Comparison of ENCODE assay signal across 18 mouse cellular contexts in genomic region chr6:118111810-118112209, GRCm38 (mm10). TPM values are rescaled to one million over a fixed set of nuclear protein-coding genes. Genes with fewer than 3 reads are reported as not detected.
DNase-seq lines count a peak whose midpoint lies in the region; ATAC-seq and TF ChIP-seq lines count a peak whose summit lies in the region.
"Had no signal": no experiment of that assay in that cellular context is flagged by ENCODE, and none has a peak within 500 bp of the region (broad histone marks: within the 10 kb centered on the region; RNA-seq: fewer than 3 reads in every experiment).

No protein-coding gene starts in this region.

- H3K79me2 ChIP-seq in heart, adult 2 months (replicated peaks; ENCODE audit: control insufficient read depth, insufficient read depth, low read length) = no peaks in the 10 kb centered on the region
- no peaks in the 10 kb centered on the region for H3K79me2 ChIP-seq in MEL (ENCODE audit: control insufficient read depth, insufficient read depth, low read length, poor library complexity)

- DNase-seq in heart, adult 2 months = no peak
- no peak for DNase-seq in heart, embryonic 10.5 days (ENCODE audit: low spot score)
- DNase-seq in lung, embryonic 14.5 days = no peak
- no peak for DNase-seq in lung, adult 18-20 months
- DNase-seq in MEL (ENCODE audit: low read depth, low spot score) = peak; percentile 18
- no peak for DNase-seq in stomach, postnatal 0 days (ENCODE audit: low spot score)
- no peak for DNase-seq in frontal cortex, postnatal 14 days (ENCODE audit: low spot score in 2 of 2)
- DNase-seq: cerebellum, adult 18-20 months; embryo, embryonic 11 days; heart, adult 18-20 months; heart, postnatal 10 days; kidney, adult 2 months; lung, adult 2 months; thymus, postnatal 14 days had no signal

- H3K4me2 ChIP-seq in lung, embryonic 14.5 days = no peak overlapping the region
- no peak overlapping the region for H3K4me2 ChIP-seq in stomach, postnatal 0 days (replicated peaks; ENCODE audit: low read depth)
- H3K4me2 ChIP-seq: forebrain, embryonic 12.5 days; hindbrain, embryonic 15.5 days; limb, embryonic 12.5 days had no signal

- H3K27me3 ChIP-seq in heart, adult 2 months (ENCODE audit: control insufficient read depth, insufficient read depth, low read length) = no peaks in the 10 kb centered on the region
- no peaks in the 10 kb centered on the region for H3K27me3 ChIP-seq in heart, embryonic 10.5 days (ENCODE audit: insufficient read depth, poor library complexity, severe bottlenecking)
- no peaks in the 10 kb centered on the region for H3K27me3 ChIP-seq in lung, embryonic 14.5 days (ENCODE audit: insufficient read depth, low read length)
- no peaks in the 10 kb centered on the region for H3K27me3 ChIP-seq in MEL (ENCODE audit: control insufficient read depth in 1 of 2, insufficient read depth in 2 of 2, low read length in 2 of 2)
- H3K27me3 ChIP-seq in stomach, postnatal 0 days (ENCODE audit: control insufficient read depth, insufficient read depth, low read length) = no peaks in the 10 kb centered on the region
- H3K27me3 ChIP-seq: forebrain, embryonic 12.5 days; hindbrain, embryonic 15.5 days; limb, embryonic 12.5 days had no signal

- ATAC-seq in lung, embryonic 14.5 days (ENCODE audit: insufficient read depth) = no peak
- ATAC-seq in stomach, postnatal 0 days (ENCODE audit: low FRiP score, low TSS enrichment) = no peak

- intact Hi-C loops in heart, adult 2 months (cut with DNase I) = no loop called here

- no peak overlapping the region for H3K4me3 ChIP-seq in heart, adult 2 months
- no peak overlapping the region for H3K4me3 ChIP-seq in heart, embryonic 10.5 days
- H3K4me3 ChIP-seq in lung, embryonic 14.5 days (ENCODE audit: low read depth, low read length) = no peak overlapping the region
- no peak overlapping the region for H3K4me3 ChIP-seq in MEL (ENCODE audit: control insufficient read depth in 1 of 2, insufficient read depth in 1 of 2, low read depth in 2 of 2, low read length in 2 of 2)
- no peak overlapping the region for H3K4me3 ChIP-seq in stomach, postnatal 0 days (ENCODE audit: low read depth, low read length)
- H3K4me3 ChIP-seq: forebrain, embryonic 12.5 days; hindbrain, embryonic 15.5 days; limb, embryonic 12.5 days; myocyte had no signal

- peak; percentile 39 for TF ChIP-seq CTCF in heart, adult 2 months (IDR thresholded peaks at IDR 0.05)
- TF ChIP-seq CTCF in lung, embryonic 14.5 days (IDR thresholded peaks at IDR 0.05; ENCODE audit: low read depth) = peak; percentile 37
- TF ChIP-seq CTCF in MEL (IDR thresholded peaks at IDR 0.05 in 2 of 3, conservative IDR thresholded peaks at IDR 0.05 in 1 of 3; ENCODE audit: control insufficient read depth in 1 of 3, insufficient read depth in 1 of 3, low read depth in 2 of 3, low read length in 3 of 3, poor library complexity in 1 of 3, severe bottlenecking in 1 of 3) = peak in 2 of 3 experiments; percentile 14 to 38; a peak in 3 of 6 replicates
- peak; percentile 58 for TF ChIP-seq CTCF in stomach, postnatal 0 days (IDR thresholded peaks at IDR 0.05; ENCODE audit: low read depth)

- TF ChIP-seq RAD21 in MEL (IDR thresholded peaks at IDR 0.05; ENCODE audit: low read depth, low read length) = no peak

- H3K9me3 ChIP-seq in heart, embryonic 10.5 days = no peaks in the 10 kb centered on the region
- no peaks in the 10 kb centered on the region for H3K9me3 ChIP-seq in lung, embryonic 14.5 days (ENCODE audit: low read depth, low read length)
- no peaks in the 10 kb centered on the region for H3K9me3 ChIP-seq in MEL (replicated peaks; ENCODE audit: insufficient read depth, low read length)
- H3K9me3 ChIP-seq in stomach, postnatal 0 days (ENCODE audit: control insufficient read depth, low read length) = no peaks in the 10 kb centered on the region
- H3K9me3 ChIP-seq: forebrain, embryonic 12.5 days; hindbrain, embryonic 15.5 days; limb, embryonic 12.5 days had no signal

- no peak for TF ChIP-seq POLR2A in heart, adult 2 months (IDR thresholded peaks at IDR 0.05; ENCODE audit: insufficient read depth, low read depth, low read length)
- no peak for TF ChIP-seq POLR2A in MEL (IDR thresholded peaks at IDR 0.05; ENCODE audit: control insufficient read depth in 1 of 2, insufficient read depth in 1 of 2, low read depth in 1 of 2, low read length in 2 of 2, poor library complexity in 1 of 2)

- no peaks in the 10 kb centered on the region for H3K4me1 ChIP-seq in heart, adult 2 months (ENCODE audit: control insufficient read depth, insufficient read depth, low read length)
- no peaks in the 10 kb centered on the region for H3K4me1 ChIP-seq in heart, embryonic 10.5 days
- no peaks in the 10 kb centered on the region for H3K4me1 ChIP-seq in lung, embryonic 14.5 days (ENCODE audit: insufficient read depth)
- no peaks in the 10 kb centered on the region for H3K4me1 ChIP-seq in MEL (ENCODE audit: control insufficient read depth in 1 of 2, insufficient read depth in 2 of 2, low read length in 2 of 2)
- no peaks in the 10 kb centered on the region for H3K4me1 ChIP-seq in stomach, postnatal 0 days (replicated peaks; ENCODE audit: control insufficient read depth, insufficient read depth)
- H3K4me1 ChIP-seq: forebrain, embryonic 12.5 days; hindbrain, embryonic 15.5 days; limb, embryonic 12.5 days had no signal

- H3K27ac ChIP-seq in heart, adult 2 months = no peak overlapping the region
- no peak overlapping the region for H3K27ac ChIP-seq in heart, embryonic 10.5 days
- no peak overlapping the region for H3K27ac ChIP-seq in lung, embryonic 14.5 days (ENCODE audit: low read depth)
- no peak overlapping the region for H3K27ac ChIP-seq in MEL (ENCODE audit: control insufficient read depth, low read depth, low read length)
- H3K27ac ChIP-seq in stomach, postnatal 0 days (replicated peaks) = no peak overlapping the region
- H3K27ac ChIP-seq: forebrain, embryonic 12.5 days; hindbrain, embryonic 15.5 days; limb, embryonic 12.5 days had no signal

- H3K36me3 ChIP-seq in heart, adult 2 months (ENCODE audit: control insufficient read depth, insufficient read depth, low read length) = no peaks in the 10 kb centered on the region
- peaks cover 11% of the 10 kb centered on the region; the same call in 1 of the 2 replicates for H3K36me3 ChIP-seq in heart, embryonic 10.5 days
- peaks cover 28% of the 10 kb centered on the region; the same call in 1 of the 2 replicates for H3K36me3 ChIP-seq in lung, embryonic 14.5 days (ENCODE audit: insufficient read depth)
- H3K36me3 ChIP-seq in MEL (ENCODE audit: control insufficient read depth in 1 of 2, insufficient read depth in 2 of 2, low read length in 2 of 2) = peaks cover 0 to 19% of the 10 kb centered on the region in 2 experiments; a peak in 2 of 4 replicates
- peaks cover 7% of the 10 kb centered on the region; the same call in 1 of the 2 replicates for H3K36me3 ChIP-seq in stomach, postnatal 0 days (ENCODE audit: control insufficient read depth, insufficient read depth, low read length)

- H3K9ac ChIP-seq in heart, adult 2 months (ENCODE audit: low read depth, low read length) = no peak overlapping the region
- H3K9ac ChIP-seq in lung, embryonic 14.5 days = no peak overlapping the region
- no peak overlapping the region for H3K9ac ChIP-seq in MEL (ENCODE audit: control insufficient read depth, low read depth, low read length, poor library complexity, severe bottlenecking)
- no peak overlapping the region for H3K9ac ChIP-seq in stomach, postnatal 0 days (ENCODE audit: low read length)
- H3K9ac ChIP-seq: forebrain, embryonic 12.5 days; hindbrain, embryonic 15.5 days; limb, embryonic 12.5 days had no signal

- TF ChIP-seq EP300 in heart, adult 2 months (IDR thresholded peaks at IDR 0.05; ENCODE audit: insufficient read depth, low read depth, low read length) = no peak
- TF ChIP-seq EP300 in MEL (IDR thresholded peaks at IDR 0.05; ENCODE audit: low read depth in 1 of 2, low read length in 2 of 2) = no peak
- TF ChIP-seq EP300 in stomach, postnatal 0 days (optimal IDR thresholded peaks at IDR 0.05) = no peak

- 45% methylated on average over 1 of the region's 1 CpGs for WGBS in heart, adult 2 months
- 55% methylated on average over 1 of the region's 1 CpGs for WGBS in heart, embryonic 10.5 days
- 35% methylated on average over 1 of the region's 1 CpGs for WGBS in lung, embryonic 14.5 days
- WGBS in stomach, postnatal 0 days = 65% methylated on average over 1 of the region's 1 CpGs

TF ChIP-seq in MEL, 35 proteins besides CTCF, POLR2A, EP300 and RAD21:
- peak; percentile 22; the same call in 1 of the 2 replicates for TF ChIP-seq SMC3 (IDR thresholded peaks at IDR 0.05; ENCODE audit: low read depth, low read length)
- TF ChIP-seq SIN3A (IDR thresholded peaks at IDR 0.05; ENCODE audit: low read length) = no peak

RNA-seq across cellular contexts. Expression of gene Csgalnact2, which starts 27.1 kb away (rescaled TPM):
- total RNA-seq in heart, adult 2 months (2021) = 10 to 100 TPM; 17.6 to 20.4 TPM
- 4.3 and 8.1 TPM in 2 replicates for polyA plus RNA-seq in heart, adult 2 months (2012; rRNA removed)
- polyA plus RNA-seq in heart, embryonic 10.5 days (2016; fragmentation: Nextera tagmentation; extraction: Ambion mirVana) = 7.3 and 10.5 TPM in 2 replicates
- polyA plus RNA-seq in lung, embryonic 14.5 days (2014; fragmentation: Nextera tagmentation; extraction: Ambion mirVana) = 20.0 and 25.2 TPM in 2 replicates
- 22.4 and 24.5 TPM in 2 replicates for total RNA-seq in MEL (2012; rRNA removed)
- 100 to 1,000 TPM in 1 of 2 experiments, 10 to 100 TPM in 1; 17.5 to 119 TPM for polyA plus RNA-seq in MEL (2012; ENCODE audit: insufficient read depth in 1 of 2, insufficient read length in 2 of 2, low read depth in 1 of 2, low replicate concordance in 2 of 2, missing spikeins in 1 of 2)
- polyA plus RNA-seq in stomach, postnatal 0 days (2015; fragmentation: Nextera tagmentation; extraction: Ambion mirVana) = 10.0 and 10.5 TPM in 2 replicates
